Mouse (Mus musculus) induced T-regulatory cell, adult 2 months (primary cell): ENCODE results near the gene Sh3gl1.

Experiments
- DNase-seq: peaks from one replicate; pipeline ENCODE4 v3.0.0-alpha.2; 2012; ENCODE audit warnings: low read depth

Gene Sh3gl1

DNA sequence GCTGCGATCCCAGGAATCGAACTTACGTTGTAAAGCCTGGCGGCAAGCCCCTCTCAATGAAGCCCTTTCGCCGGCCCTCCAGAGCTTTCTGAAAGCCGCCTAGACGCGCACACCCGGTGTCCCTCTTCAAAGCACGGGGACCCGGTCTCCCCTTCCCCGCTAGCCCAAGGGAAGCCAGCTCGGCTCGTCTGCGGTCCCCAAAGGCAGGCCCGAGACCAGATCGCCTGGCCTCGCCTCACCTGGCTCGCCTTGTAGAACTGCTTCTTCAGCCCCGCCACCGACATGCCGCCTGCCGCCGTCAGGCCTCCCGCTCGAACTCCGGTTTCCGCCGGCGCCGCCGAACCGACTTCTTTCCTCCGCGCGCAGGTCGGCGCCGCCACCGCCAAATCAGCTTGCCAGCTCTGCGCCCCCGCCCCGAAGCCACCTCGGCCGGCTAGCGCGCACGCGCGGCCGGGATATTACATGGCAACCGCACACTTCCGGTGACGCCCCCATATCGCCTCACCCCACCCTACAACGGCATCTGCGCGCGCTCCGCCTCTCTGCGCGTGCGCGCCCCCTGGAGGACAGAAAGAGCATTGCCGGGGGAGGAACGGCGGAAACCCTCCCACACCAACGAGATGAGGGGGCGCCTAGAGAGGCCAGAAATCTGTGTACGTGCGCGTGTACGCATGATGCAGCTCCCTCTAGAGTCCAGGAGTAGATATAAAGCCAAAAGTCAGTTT lies at the start of gene Sh3gl1:
TSS of gene Sh3gl1 (minus strand) at position 460 of the 725 bp plus-strand sequence.
- peak; percentile 100 for DNase-seq

DNA sequence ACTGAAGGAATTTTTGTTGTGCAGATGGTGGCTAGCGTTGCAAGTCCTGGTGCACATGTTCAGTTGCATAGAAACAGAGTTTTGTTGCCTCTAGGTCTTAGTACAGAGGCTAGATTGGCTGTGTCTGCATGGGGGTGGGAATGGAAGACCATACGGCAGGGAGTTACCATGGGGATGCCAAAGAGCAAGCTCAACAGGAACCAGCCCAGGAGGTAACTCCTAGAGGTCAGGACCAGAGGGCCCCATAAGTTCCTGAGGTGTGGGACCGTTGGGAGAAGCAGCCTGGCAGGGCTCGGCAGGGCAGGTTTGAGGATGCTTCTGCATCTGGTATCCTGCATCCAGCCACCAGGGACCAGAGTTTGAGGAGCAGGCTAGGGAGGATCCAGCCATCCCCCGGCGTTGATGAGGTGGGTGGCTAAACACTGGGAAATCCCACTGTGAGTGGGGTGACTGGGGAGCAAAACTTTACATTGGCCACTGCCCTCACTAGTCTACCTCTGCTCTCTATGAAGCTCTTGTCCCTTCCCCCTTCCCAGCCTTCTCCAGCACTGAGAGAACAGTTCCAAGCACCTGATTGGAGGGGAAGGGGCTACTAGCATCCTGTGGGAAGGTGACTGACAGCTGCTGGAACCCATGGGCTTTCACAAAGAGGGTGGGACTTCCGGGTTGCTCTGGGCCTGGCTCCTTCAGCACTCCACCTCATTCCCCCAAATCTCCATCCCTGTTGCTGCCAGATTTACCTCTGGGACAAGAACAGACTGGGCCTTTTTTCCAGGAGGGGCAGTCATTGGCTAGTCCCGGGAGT lies 44.5 kb upstream of the Sh3gl1 start:
- peak; percentile 33 for DNase-seq

- peak; percentile 41 for DNase-seq
Measured at GRCm38 (mm10) chr17:56079921-56080320, 43.5 kb upstream of the Sh3gl1 start.

- peak; percentile 100 for DNase-seq
Measured at GRCm38 (mm10) chr17:56078880-56079795, 42.7 kb upstream of the Sh3gl1 start, which contains the start of gene Hdgfl2. Gene Hdgfl2, plus strand, starts transcription at chr17:56079634.

DNA sequence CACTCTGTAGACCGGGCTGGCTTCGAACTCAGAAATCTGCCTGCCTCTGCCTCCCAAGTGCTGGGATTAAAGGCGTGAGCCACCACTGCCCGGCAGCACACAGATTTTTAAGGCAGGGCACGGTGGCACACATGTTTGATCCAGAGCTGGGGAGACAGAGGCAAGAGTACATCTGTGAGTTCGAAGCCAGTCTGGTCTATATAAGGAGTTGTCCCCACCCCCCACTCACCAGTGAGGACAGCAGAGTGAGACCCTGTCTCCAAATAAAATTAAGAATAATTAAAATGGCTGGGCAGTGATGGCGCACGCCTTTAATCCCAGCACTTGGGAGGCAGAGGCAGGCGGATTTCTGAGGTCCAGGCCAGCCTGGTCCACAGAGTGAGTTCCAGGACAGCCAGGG lies 41.9 kb upstream of the Sh3gl1 start:
- DNase-seq: peak; percentile 40

DNA sequence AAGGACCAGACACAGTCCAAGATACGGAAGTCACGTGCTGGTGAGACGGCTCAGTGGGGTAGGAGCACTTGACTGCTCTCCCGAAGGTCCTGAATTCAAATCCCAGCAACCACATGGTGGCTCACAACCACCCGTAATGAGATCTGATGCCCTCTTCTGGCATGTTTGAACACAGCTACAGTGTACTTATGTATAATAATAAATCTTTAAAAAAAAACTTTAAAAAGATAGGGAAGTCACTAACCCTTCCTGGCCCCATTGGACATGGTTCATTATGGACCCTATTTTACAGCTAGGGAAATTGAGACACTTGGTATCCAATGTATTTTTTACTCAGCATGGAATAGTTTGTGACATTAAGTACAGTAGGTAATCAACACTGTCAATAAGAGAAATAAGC lies 41.1 kb upstream of the Sh3gl1 start:
- no peak for DNase-seq

- peak; percentile 98 for DNase-seq
Measured at GRCm38 (mm10) chr17:56074827-56075208, 38.4 kb upstream of the Sh3gl1 start, which contains the start of gene Ubxn6. Gene Ubxn6, minus strand, starts transcription at chr17:56075028.

GRCm38 (mm10) chr17:56074097-56074826 lies 37.8 kb upstream of the Sh3gl1 start:
- peak; percentile 94 for DNase-seq

DNA sequence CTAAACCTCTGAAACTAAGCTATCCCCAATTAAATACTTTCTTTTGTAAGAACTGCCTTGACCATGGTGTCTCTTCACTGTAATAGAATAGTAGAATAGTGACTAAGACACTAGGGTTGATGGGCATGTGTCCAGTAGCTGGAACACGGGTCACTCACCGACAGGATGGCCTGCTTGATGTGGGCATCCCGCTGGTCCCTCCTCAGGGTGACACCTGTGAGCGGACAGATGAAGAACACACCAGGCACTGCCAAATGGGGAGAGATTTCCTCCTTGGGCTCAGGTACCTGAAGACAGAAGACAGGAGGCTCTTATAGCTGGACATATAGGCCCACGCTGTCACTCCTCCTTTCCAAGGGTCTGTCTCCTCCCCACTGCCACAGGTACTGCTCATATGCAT lies 35.8 kb upstream of the Sh3gl1 start:
- DNase-seq: no peak

DNA sequence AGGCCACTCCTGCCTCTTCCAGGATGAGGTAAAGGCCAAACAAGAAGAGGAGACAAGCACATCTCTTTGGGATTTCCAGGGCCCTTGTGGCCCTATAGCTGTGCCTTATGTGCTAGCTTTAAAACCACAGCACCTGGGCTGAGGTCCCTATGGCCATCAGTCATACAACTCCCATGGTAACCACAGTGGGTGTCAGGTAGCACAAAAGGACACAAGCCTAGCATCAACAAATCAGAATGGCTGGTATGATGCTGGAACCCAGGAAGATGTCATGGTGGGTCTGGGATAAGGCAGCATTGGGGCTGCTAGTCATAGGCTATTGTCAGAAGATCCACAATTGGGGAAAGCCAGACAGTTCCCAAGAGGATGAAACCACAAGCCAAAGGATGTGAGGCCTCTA lies 34.7 kb upstream of the Sh3gl1 start:
- no peak for DNase-seq

- no peak for DNase-seq
Measured at GRCm38 (mm10) chr17:56069066-56069465, 32.6 kb upstream of the Sh3gl1 start.

- DNase-seq: no peak
Measured at GRCm38 (mm10) chr17:56066451-56066850, 30.0 kb upstream of the Sh3gl1 start.

DNA sequence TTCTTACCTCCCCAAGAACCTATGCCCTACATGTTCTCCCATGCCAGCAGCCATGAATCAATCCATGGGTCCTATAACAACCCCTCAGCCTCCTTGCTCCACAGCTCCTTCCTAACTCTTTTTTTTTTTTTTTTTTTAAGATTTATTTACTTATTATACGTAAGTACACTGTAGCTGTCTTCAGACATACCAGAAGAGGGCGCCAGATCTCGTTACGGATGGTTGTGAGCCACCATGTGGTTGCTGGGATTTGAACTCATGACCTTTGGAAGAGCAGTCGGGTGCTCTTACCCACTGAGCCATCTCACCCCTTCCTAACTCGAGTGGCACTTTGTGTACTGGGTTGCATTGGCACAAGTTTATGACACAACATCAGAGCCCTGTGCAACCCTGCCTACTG lies 29.3 kb upstream of the Sh3gl1 start:
- peak; percentile 28 for DNase-seq

DNA sequence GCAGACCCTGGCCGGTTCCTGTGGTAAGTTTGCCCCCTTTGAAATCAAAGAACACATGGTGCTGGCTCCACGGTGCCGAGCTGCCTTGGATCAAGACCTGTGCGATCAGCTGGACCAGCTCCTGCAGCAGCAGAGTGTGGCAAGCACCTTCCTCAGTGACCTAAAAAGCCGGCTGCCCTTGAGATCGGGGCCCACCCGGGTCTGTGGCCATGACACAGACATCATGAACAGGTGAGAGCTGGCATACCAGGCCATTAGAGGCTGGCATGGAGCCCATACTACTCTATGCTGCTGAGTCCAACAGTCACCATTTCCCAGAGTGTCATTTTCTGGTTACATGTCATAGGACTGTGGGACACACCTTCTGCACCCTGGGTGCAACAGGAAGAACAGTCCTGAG lies 25.6 kb upstream of the Sh3gl1 start:
- no peak for DNase-seq

DNA sequence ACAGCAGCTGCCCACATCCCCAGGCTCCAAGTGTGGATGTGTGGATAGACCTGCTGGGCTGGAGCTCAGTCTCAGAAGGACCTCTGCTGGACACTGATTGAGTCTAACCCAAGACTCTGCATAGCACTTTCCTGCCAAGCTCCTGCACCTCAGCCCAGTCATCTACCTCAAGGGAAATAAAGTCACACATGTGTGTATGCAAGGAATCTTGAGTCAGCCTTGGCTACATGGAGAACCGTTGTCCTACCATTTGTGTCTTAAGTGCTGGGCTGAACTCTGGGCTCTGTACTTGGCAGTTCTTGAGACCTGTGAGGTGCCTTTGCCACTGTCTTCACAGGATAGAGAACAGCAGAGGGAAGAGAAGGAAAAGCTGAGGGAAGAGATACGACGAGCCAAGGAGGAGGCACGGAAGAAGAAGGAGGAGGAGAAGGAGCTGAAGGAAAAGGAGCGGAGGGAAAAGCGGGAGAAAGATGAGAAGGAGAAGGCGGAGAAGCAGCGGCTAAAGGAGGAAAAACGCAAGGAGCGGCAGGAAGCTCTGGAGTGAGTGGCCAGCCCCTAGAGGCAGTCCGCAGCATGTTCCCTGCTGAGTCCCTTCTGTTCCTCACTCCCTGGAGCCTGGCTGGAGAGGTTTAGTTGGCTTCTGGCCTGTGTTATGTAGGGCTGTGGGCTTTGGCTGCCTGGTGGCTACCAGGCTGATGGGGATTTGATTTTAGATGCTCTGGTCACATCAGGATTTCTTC lies 21.1 kb upstream of the Sh3gl1 start:
- no peak for DNase-seq

DNA sequence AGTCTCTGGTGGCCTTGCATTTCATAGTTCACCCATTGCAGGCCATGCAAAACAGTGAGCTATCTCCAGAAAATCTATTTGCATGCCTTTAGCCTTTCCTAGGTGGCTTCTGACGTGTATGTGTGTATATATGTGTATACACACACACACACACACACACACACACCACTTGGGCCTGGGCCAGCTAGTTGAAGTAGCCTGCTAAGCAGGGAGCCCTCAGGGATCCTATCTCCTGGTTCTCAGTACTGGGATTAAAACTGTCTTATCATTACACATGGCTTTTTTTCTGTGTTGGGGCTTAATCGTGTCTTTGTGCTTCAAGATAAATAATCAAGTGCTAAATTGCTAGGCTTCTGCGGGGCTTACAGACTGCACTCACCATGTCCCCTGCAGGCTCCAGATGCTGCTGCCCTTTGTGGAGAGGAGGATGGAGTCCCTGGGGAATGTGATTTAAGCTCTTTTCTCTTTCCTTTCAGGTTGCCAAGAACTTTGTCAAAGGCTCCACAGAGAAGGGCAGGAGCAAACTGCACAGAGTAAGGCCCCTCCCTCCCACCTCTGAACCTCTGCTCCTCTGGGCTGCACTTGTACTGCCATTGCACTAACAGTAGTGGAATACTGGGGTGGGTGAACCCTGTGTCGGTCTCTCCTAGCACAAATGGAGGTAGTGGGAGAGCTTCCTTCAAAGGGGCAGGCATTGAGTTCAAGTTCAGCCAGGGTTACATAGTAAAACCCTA lies 19.7 kb upstream of the Sh3gl1 start:
- no peak for DNase-seq

GRCm38 (mm10) chr17:56054938-56055337 lies 18.5 kb upstream of the Sh3gl1 start:
- DNase-seq: no peak

GRCm38 (mm10) chr17:56051369-56051768 lies 14.9 kb upstream of the Sh3gl1 start:
- DNase-seq: no peak

DNA sequence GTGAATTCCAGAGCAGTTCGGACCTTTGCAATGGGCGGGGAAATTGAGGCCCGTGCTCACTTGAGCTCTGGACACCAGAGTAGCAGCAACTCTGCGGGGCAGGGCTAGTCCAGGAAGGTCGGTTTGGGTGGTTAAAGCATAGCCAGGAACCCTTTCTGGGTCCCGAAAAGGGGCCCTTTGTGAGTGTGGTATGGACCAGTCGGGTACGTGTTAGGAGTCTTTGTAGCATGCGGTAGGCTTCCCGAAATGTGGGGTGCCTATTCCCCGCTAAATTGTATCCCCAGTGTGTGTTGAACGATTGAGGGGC lies 4.4 kb upstream of the Sh3gl1 start:
- no peak for DNase-seq
